Mouse (Mus musculus) C2C12 (cell line): ENCODE measurements around the gene Stag1.

Experiments used
- CEBPB ChIP-seq: IDR thresholded peaks from one replicate; pipeline ENCODE4 v1.6.1; 2011; ENCODE audit warnings: low read depth, mild to moderate bottlenecking, control low read depth, moderate library complexity
- CTCF ChIP-seq: IDR thresholded peaks from one replicate; pipeline ENCODE4 v1.5.1; 2011; ENCODE audit not compliant: control insufficient read depth, insufficient read depth, insufficient read length
- FOSL1 ChIP-seq: IDR thresholded peaks from one replicate; pipeline ENCODE4 v1.8.0; 2011; ENCODE audit warnings: mild to moderate bottlenecking, low read length; ENCODE audit not compliant: poor library complexity, insufficient read depth, severe bottlenecking
- MAX ChIP-seq: IDR thresholded peaks from one replicate; pipeline ENCODE4 v1.6.1; 2011; ENCODE audit warnings: mild to moderate bottlenecking, control low read depth
- MYOD1 ChIP-seq: IDR thresholded peaks from one replicate; pipeline ENCODE4 v1.6.1; 2011; ENCODE audit warnings: low read depth; ENCODE audit not compliant: control insufficient read depth, insufficient read length

- TF ChIP-seq CTCF (no peak), MAX (no peak), CEBPB (no peak), FOSL1 (no peak), MYOD1 (no peak)
Observed at GRCm38 (mm10) chr9:100644071-100644771, 46.6 kb downstream of the Stag1 start.
